8 mouse cellular contexts compared by ENCODE assay signal in genomic region chr1:138835355-138835900, GRCm38 (mm10). TPM values are rescaled to one million over a fixed set of nuclear protein-coding genes. Genes with fewer than 3 reads are reported as not detected.
A peak's percentile ranks its signal among the peaks of the same experiment; 100 is the strongest.
DNase-seq lines count a peak whose midpoint lies in the region; ATAC-seq and TF ChIP-seq lines count a peak whose summit lies in the region.

No protein-coding gene starts in this region.

- no peak overlapping the region for H3K27ac ChIP-seq in limb, embryonic 14.5 days (replicated peaks; ENCODE audit: low read depth, low read length)

- H3K36me3 ChIP-seq in limb, embryonic 14.5 days (ENCODE audit: control insufficient read depth, insufficient read depth, low read length), result 0 out of 2 replicates have a peak, but pooled peaks cover 9% of the 10 kb centered on the region

- H3K9ac ChIP-seq in limb, embryonic 14.5 days (ENCODE audit: low read depth, low read length, severe bottlenecking), result no peak overlapping the region

- DNase-seq in heart, postnatal 10 days, result peak; percentile 37 to 69
- no peak for DNase-seq in heart, postnatal 25 days (ENCODE audit: low spot score)
- peak; percentile 70 to 73 for DNase-seq in cerebellum, postnatal 14 days
- peak; percentile 49 for DNase-seq in limb, embryonic 14.5 days (ENCODE audit: low spot score)
- no peak for DNase-seq in urinary bladder, postnatal 4 days (ENCODE audit: low spot score in 2 of 2)
- DNase-seq in layer of hippocampus, adult 8-10 months (ENCODE audit: low spot score in 2 of 2), result no peak
- no peak for DNase-seq in ovary, adult 18-20 months (ENCODE audit: low spot score)

- no peaks in the 10 kb centered on the region for H3K9me3 ChIP-seq in limb, embryonic 14.5 days (ENCODE audit: control insufficient read depth, low read length)

- WGBS in limb, embryonic 14.5 days, result 5% methylated on average over 3 of the region's 3 CpGs

- peak overlapping the region; percentile 1; the same call in 1 of the 2 replicates for H3K4me2 ChIP-seq in limb, embryonic 14.5 days (replicated peaks; ENCODE audit: low read depth, low read length, severe bottlenecking)

- intact Hi-C loops in heart, postnatal 10 days (cut with DNase I), result loop anchor here (1.0 to 5.0 kb wide), 4 partner anchors 247 to 508 kb away; no protein-coding TSS in a partner anchor
- intact Hi-C loops in heart, postnatal 25 days (cut with DNase I), result loop anchor here (1.0 to 2.0 kb wide), 3 partner anchors 248 to 433 kb away; no protein-coding TSS in a partner anchor

- no peak for TF ChIP-seq POLR2A in limb, embryonic 14.5 days (IDR thresholded peaks at IDR 0.05; ENCODE audit: borderline replicate concordance, extremely low read depth, insufficient read depth, insufficient read length)

- H3K4me1 ChIP-seq in limb, embryonic 14.5 days (ENCODE audit: control insufficient read depth, insufficient read depth, low read length), result peaks cover 20% of the 10 kb centered on the region

- H3K4me3 ChIP-seq in limb, embryonic 14.5 days (replicated peaks; ENCODE audit: low read length), result no peak overlapping the region

- peaks cover 23% of the 10 kb centered on the region; the same call in 1 of the 2 replicates for H3K27me3 ChIP-seq in limb, embryonic 14.5 days (ENCODE audit: control insufficient read depth, insufficient read depth, low read length)

- peak; percentile 75 for ATAC-seq in CD4-positive, CD25-positive, alpha-beta regulatory T cell, adult 4 months
- no peak for ATAC-seq in limb, embryonic 14.5 days (ENCODE audit: low FRiP score, low read depth)

RNA-seq across cellular contexts. Expression of gene Lhx9, which starts 12.9 kb away (rescaled TPM):
- total RNA-seq in heart, postnatal 10 days (2021), result under 1 TPM in 1 of 2 experiments, not detected in 1; 0.12 TPM
- not detected for total RNA-seq in heart, postnatal 25 days (2021)
- not detected for polyA plus RNA-seq in CD4-positive, CD25-positive, alpha-beta regulatory T cell, adult 4 months (2017; shearing (Covaris generic))
- 15.4 and 24.2 TPM in 2 replicates for polyA plus RNA-seq in limb, embryonic 14.5 days (2012; rRNA removed)
- 11.9 and 14.8 TPM in 2 replicates for polyA plus RNA-seq in limb, embryonic 14.5 days (2014; fragmentation: Nextera tagmentation; extraction: Ambion mirVana)
- 10 to 100 TPM; 11.9 to 16.6 (median 14.6) TPM for total RNA-seq in layer of hippocampus, adult 8-10 months (2022)

RNA-seq across cellular contexts. Expression of gene 2310009B15Rik, which starts 21.2 kb away (rescaled TPM):
- 10 to 100 TPM; 17.1 to 18.2 TPM for total RNA-seq in heart, postnatal 10 days (2021)
- 1 to 10 TPM; 8.9 to 10.0 TPM for total RNA-seq in heart, postnatal 25 days (2021)
- polyA plus RNA-seq in CD4-positive, CD25-positive, alpha-beta regulatory T cell, adult 4 months (2017; shearing (Covaris generic)), result 10 to 100 TPM in 1 of 2 experiments, 1 to 10 TPM in 1; 9.9 to 15.9 TPM
- polyA plus RNA-seq in limb, embryonic 14.5 days (2012; rRNA removed), result 47.9 and 59.0 TPM in 2 replicates
- 48.1 and 50.4 TPM in 2 replicates for polyA plus RNA-seq in limb, embryonic 14.5 days (2014; fragmentation: Nextera tagmentation; extraction: Ambion mirVana)
- total RNA-seq in layer of hippocampus, adult 8-10 months (2022), result 10 to 100 TPM; 21.3 to 24.4 (median 22.3) TPM

Comparison
In these comparisons a context has a peak if more than half of its experiments do, and no peak if none do; other contexts are left out.
1. DNase-seq: peak in heart, postnatal 10 days (2 of 2), cerebellum, postnatal 14 days (2 of 2) and limb, embryonic 14.5 days (single experiment); none in heart, postnatal 25 days (single experiment), urinary bladder, postnatal 4 days (0 of 2), layer of hippocampus, adult 8-10 months (0 of 2) and ovary, adult 18-20 months (single experiment).
2. RNA of gene Lhx9, which starts 12.9 kb away (total RNA-seq): 11.9 to 16.6 TPM in layer of hippocampus, adult 8-10 months; 0.12 TPM in heart, postnatal 10 days and not detected in heart, postnatal 25 days; every median in the first group is over 10 times any median in the second.